Mouse (Mus musculus) erythroblast, embryonic 14.5 days (primary cell): ENCODE results near the gene Xiap. TPM values are rescaled to one million over a fixed set of nuclear protein-coding genes. Genes with fewer than 3 reads are reported as not detected.

ENCODE experiments used
- H3K27me3 ChIP-seq: 2 replicates; pipeline ENCODE4 v1.6.1; 2012; ENCODE audit warnings: inconsistent platforms; ENCODE audit not compliant: control insufficient read depth
- H3K36me3 ChIP-seq: 2 replicates; pipeline ENCODE4 v1.6.1; 2012; ENCODE audit warnings: mild to moderate bottlenecking, inconsistent platforms; ENCODE audit not compliant: control insufficient read depth
- H3K4me1 ChIP-seq: 2 replicates; pipeline ENCODE4 v1.6.1; 2012; ENCODE audit warnings: inconsistent platforms; ENCODE audit not compliant: control insufficient read depth
- H3K4me3 ChIP-seq: replicated peaks from 2 replicates; pipeline ENCODE3; 2012; ENCODE audit warnings: moderate library complexity, mild to moderate bottlenecking, inconsistent platforms
- H3K9me3 ChIP-seq: 2 replicates; pipeline ENCODE4 v1.6.1; 2012; ENCODE audit warnings: low read length, inconsistent platforms, mixed read lengths; ENCODE audit not compliant: control insufficient read depth
- GATA1 ChIP-seq: IDR thresholded peaks from 2 replicates; pipeline ENCODE4 v1.6.1; 2012; ENCODE audit warnings: low read length, inconsistent platforms, mixed read lengths
- TAL1 ChIP-seq: IDR thresholded peaks from 3 replicates; pipeline ENCODE4 v1.6.1; 2012; ENCODE audit warnings: low read length, inconsistent platforms, mixed read lengths
- polyA plus RNA-seq: library from polyadenylated mRNA; stranded (reverse); fragments of >175 nt; gene quantifications from 2 replicates; pipeline ENCODE4 v1.2.3, GENCODE M21; 2012

Xiap gene
- polyA plus RNA-seq, 1 experiment, result 2.0 TPM

DNA sequence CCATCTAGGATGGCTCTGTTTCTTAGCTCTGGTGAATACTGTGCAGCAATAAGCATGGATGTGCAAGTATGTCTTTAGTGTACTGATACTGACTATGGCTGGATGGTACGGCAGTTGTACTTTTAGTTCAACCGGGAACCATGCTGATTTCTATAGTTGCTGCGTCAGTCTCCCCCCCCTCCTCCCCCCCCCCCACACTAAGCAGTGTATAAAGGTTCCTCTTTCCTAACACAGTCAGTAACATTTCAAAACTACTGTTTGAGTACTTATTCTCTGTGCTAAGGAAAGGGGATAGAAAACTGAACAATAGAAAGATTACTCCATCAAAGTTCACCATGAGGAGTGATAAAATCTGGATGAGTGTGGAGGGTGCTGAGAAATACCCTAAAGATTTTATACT is 83.1 kb downstream of the Xiap start:
- peaks cover 4% of the 10 kb centered on the region; the same call in 1 of the 2 replicates for H3K4me1 ChIP-seq
- no peaks in the 10 kb centered on the region for H3K27me3 ChIP-seq
- no peak overlapping the region for H3K4me3 ChIP-seq
- TF ChIP-seq GATA1, result no peak
- no peak for TF ChIP-seq TAL1
- no peaks in the 10 kb centered on the region for H3K9me3 ChIP-seq
- no peaks in the 10 kb centered on the region for H3K36me3 ChIP-seq

DNA sequence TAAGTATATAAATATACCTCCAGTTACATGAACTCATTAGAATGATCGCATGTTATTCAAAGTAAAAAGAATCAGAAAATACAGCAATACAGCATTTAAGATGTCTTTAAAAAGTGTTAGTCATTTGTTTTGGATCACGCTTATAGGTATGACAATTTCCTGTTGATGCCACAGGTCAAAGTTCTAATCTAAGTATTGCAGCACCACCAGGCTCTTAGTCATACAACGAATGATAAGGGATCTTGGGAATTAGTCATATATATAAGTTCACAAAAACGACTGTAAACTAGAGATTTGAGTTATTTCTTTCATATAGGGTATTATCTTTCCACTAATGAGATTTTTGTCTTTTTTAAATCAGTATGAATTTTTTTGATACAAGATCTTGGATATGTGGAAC is 84.5 kb downstream of the Xiap start:
- H3K9me3 ChIP-seq, result no peaks in the 10 kb centered on the region
- no peaks in the 10 kb centered on the region for H3K27me3 ChIP-seq
- H3K36me3 ChIP-seq, result no peaks in the 10 kb centered on the region
- no peak for TF ChIP-seq GATA1
- TF ChIP-seq TAL1, result no peak
- H3K4me3 ChIP-seq, result no peak overlapping the region
- peaks cover 9% of the 10 kb centered on the region for H3K4me1 ChIP-seq

DNA sequence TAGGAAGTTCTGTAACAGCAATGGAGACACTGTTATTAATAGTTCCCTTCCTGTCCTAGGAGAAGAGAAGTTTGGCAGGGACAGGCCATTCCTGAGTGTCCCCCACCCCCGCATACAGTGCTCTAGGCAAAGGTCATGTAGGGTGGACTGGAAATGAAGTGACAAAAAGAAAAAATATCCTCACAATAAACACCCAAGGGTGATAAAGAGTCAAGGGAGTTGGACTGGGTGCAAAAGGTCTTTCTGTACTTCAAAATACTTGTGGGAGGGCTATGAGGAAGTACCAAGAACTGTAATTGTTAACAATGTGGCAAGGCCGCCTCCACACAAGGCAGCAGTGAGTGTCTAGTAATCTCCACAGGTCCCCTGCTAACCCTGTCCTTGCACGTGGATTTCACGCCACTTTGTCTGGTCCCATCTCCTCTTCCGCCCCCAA is 88.6 kb downstream of the Xiap start:
- Histone ChIP-seq H3K9me3 (peaks cover 4% of the 10 kb centered on the region), H3K36me3 (no peaks in the 10 kb centered on the region), H3K4me3 (peak overlapping the region; percentile 84), H3K4me1 (peaks cover 5% of the 10 kb centered on the region), H3K27me3 (no peaks in the 10 kb centered on the region; the same call in 1 of the 2 replicates)
- TF ChIP-seq GATA1 (no peak), TAL1 (no peak)

DNA sequence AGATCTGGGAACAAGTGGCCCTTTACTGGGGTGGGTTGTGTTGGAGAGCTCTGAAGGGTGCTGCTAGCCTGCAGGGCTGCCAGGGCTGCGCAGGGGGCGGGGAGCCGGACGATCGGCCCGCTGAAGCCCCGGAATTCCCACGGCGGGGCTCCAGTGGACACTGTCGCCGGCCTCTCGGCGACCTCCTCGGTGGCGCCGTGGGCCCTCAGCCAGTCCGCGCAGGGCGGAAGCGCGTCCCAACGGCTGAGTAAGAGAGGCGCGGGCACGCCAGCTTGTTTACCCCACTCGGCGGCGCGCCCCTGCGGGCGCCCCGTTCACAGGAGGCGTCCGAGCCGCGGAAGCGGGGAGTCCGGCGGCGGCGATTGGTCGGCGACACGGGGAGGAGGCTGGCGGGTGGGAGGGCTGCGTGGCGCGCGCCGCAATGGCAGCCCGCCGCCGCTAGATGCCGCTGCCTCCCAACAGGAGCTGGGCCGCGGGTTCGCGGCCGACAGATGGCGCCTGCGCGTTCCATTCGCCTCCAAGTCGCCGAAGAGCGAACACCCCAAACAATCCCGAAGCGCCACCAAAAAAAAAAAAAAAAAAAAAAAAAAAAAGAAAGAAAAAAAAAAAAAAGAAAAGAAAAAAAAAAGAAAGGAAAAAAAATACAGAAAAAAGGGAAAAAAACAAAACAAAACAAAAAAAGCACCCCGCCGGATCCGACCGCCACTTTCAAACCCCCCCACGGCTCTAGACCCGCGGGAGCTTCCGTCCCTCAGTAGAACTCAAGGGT is 89.5 kb downstream of the Xiap start, which contains the start of gene Stag2:
Gene Stag2 (plus strand): TSS at position 530 of the 769 bp plus-strand sequence.
- peaks cover 4% of the 10 kb centered on the region for H3K9me3 ChIP-seq
- H3K4me3 ChIP-seq, result peak within 1 kb of the TSS; percentile 84
- TF ChIP-seq GATA1 (no peak), TAL1 (no peak)
- no peaks in the 10 kb centered on the region for H3K36me3 ChIP-seq
- H3K27me3 ChIP-seq, result no peaks in the 10 kb centered on the region; the same call in 1 of the 2 replicates
- H3K4me1 ChIP-seq, result peaks cover 11% of the 10 kb centered on the region

DNA sequence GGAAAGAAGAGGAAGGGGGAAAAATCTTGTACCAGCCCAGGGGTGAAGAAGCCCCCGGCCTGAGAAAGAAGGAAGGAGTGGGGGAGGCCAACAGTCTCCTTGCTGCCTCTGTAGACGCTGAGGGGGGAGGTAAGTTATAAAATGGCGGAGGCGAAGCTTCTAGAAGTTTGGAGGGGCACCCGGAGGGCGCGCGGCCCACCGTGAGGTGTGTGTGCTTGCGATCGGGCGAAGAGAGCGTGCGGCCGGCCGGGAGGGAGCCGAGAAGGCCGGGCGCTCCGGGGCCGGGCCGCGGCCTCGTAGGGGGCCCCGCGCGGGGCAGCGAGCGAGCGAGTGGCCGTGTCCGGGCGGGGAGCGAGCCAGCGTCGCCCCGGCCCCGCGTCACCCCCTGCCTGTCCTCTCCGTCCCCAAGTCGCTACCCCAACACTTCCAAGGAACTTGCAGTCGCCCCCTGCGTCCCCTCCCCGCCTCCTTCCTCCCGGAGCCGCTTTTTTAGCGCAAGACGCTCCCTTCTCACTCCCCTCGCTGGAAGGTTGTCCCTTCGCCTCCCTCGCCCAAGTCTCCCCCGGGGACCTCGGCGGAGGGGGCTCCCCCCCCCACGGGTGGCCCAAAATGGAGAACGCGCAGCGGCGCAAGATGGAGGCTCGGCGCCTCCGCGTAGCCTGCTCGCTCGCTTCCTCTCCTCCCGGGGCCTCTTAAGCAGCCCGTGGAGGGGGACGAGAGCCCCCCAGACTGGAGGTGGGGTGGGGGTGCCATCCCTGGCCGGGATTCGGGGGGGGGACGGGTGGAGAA is 90.3 kb downstream of the Xiap start:
- peaks cover 11% of the 10 kb centered on the region for H3K4me1 ChIP-seq
- no peaks in the 10 kb centered on the region for H3K36me3 ChIP-seq
- TF ChIP-seq GATA1, result no peak
- no peak for TF ChIP-seq TAL1
- H3K9me3 ChIP-seq, result peaks cover 4% of the 10 kb centered on the region
- H3K27me3 ChIP-seq, result no peaks in the 10 kb centered on the region; the same call in 1 of the 2 replicates
- peak overlapping the region; percentile 84 for H3K4me3 ChIP-seq

DNA sequence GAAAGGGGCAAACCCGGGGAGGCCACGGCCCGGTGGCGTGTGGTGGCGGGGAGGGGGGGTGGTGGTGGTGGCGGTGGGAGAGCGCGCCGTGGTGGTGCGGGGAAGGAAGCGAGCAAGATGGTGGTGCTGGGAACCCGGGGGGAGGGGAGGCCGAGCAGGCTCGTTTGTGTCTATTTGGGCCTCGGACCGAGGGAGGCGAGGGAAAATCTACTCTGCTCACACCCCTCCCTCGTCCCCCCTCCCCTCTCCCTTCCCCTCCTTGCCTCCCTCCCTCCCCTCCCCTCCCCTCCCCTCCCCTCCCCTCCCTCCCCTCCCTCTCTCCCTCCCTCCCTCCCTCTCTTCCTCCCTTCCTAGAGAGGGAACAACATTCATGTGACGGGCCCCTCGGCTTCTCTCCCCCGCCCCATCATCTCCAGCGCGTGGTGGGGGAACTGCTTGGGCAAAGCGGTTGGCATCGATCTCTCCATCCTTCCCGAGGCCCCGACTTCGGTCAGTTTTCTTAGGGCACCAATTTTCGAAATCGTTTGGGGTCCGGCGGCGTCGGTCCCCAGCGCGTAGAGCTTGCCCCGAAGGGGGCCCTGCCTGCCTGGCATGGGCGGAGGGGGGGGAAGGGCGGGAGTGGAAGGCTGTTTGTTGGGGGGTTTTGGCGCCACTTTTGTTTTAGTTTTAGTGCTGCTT is 91.0 kb downstream of the Xiap start:
- TF ChIP-seq GATA1, result no peak
- TF ChIP-seq TAL1, result no peak
- Histone ChIP-seq H3K4me3 (peak overlapping the region; percentile 84), H3K36me3 (no peaks in the 10 kb centered on the region), H3K4me1 (peaks cover 15% of the 10 kb centered on the region), H3K9me3 (peaks cover 4% of the 10 kb centered on the region), H3K27me3 (no peaks in the 10 kb centered on the region; the same call in 1 of the 2 replicates)

DNA sequence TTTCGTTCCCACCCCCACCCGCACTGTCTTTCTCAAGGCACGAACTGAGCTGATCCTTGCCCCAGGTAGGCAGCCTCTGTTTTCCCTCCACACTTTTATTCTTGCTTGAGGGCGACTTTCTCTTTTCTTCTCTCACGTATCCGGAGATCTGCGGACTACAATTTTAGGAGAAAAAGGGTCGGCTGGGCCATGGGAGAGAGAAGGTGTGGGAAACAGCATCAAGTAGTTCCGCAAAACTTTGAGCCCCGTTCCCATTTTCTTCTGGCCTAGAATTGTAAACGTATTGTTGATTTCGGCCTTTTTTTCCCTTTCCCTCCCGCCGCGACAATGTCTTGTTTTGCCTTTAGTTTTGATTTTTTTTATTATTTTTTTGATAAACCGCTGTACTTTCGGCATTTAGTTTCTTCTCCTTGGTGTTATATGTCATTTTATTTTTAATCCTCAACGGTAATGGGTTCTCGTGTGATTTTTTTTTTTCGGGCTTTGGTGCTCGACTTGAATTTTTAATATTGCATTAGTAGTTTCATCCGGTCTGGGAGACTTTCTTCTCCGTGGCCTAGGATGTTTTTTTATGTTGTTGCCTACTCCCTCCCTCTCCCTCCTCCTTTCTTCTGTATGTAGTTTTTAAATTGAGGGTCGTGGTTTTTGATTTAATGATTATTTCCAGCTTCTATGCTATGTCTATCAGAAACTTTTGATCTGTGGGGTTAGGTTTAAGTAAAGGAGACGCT is 91.7 kb downstream of the Xiap start:
- Histone ChIP-seq H3K4me1 (peaks cover 19% of the 10 kb centered on the region), H3K27me3 (no peaks in the 10 kb centered on the region; the same call in 1 of the 2 replicates), H3K36me3 (no peaks in the 10 kb centered on the region), H3K4me3 (peak overlapping the region; percentile 84), H3K9me3 (peaks cover 4% of the 10 kb centered on the region)
- TF ChIP-seq TAL1, result no peak
- no peak for TF ChIP-seq GATA1

DNA sequence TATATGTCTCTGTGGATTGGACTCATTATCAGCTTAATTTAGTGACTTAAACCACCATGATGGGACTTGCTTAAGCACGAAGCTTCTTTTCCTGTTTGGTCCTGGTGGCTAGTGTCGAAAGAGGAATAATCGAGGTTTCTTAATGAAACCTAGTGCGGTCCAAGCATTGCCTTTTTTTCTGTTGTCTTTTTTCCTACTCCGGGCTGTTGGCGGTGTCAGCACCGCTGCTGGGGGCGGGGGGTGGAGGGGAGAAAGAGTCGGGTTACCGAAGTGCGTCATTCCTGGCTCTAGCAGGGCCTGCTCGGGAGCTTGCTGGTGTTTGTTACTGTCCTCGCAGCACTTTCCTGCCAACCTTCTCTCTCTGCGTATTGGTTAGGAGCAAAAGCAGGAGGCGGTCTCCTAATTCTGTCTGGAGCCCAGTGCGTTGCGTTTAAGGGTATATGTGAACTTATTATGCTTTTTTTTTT is 92.5 kb downstream of the Xiap start:
- H3K9me3 ChIP-seq, result peaks cover 4% of the 10 kb centered on the region
- peaks cover 19% of the 10 kb centered on the region for H3K4me1 ChIP-seq
- H3K36me3 ChIP-seq, result peaks cover 2% of the 10 kb centered on the region; the same call in 1 of the 2 replicates
- H3K27me3 ChIP-seq, result no peaks in the 10 kb centered on the region; the same call in 1 of the 2 replicates
- H3K4me3 ChIP-seq, result peak overlapping the region; percentile 84
- no peak for TF ChIP-seq GATA1
- no peak for TF ChIP-seq TAL1
